Mouse (Mus musculus): ENCODE measurements around the gene Kif17.

Gene Kif17

GRCm38 (mm10) chr4:138250088-138250960 is at the start of gene Kif17, which contains the start of gene Sh2d5:
Gene Kif17, plus strand, starts transcription at chr4:138250435.
Gene Sh2d5, plus strand, starts transcription at chr4:138250403.
- Histone ChIP-seq H3K27me3 (ENCODE audit: control insufficient read depth, insufficient read depth, low read length, poor library complexity, severe bottlenecking) (no peaks in the 10 kb centered on the region), H3K36me3 (ENCODE audit: control insufficient read depth, insufficient read depth, low read length, poor library complexity, severe bottlenecking) (no peaks in the 10 kb centered on the region)
- DNase-seq (ENCODE audit: low read depth, low spot score) = peak; percentile 89

GRCm38 (mm10) chr4:138200769-138201168 is 49.5 kb upstream of the Kif17 start:
- DNase-seq (ENCODE audit: low read depth, low spot score) = no peak
- H3K27me3 ChIP-seq (ENCODE audit: control insufficient read depth, insufficient read depth, low read length, poor library complexity, severe bottlenecking) = no peaks in the 10 kb centered on the region

GRCm38 (mm10) chr4:138201696-138202095 is 48.5 kb upstream of the Kif17 start:
- H3K36me3 ChIP-seq (ENCODE audit: control insufficient read depth, insufficient read depth, low read length, poor library complexity, severe bottlenecking) = peaks cover 29% of the 10 kb centered on the region
- no peak for DNase-seq (ENCODE audit: low read depth, low spot score)
- no peaks in the 10 kb centered on the region for H3K27me3 ChIP-seq (ENCODE audit: control insufficient read depth, insufficient read depth, low read length, poor library complexity, severe bottlenecking)

More at GRCm38 (mm10) chr4:138200769-138201168, 49.5 kb upstream of the Kif17 start:
- H3K36me3 ChIP-seq (ENCODE audit: control insufficient read depth, insufficient read depth, low read length, poor library complexity, severe bottlenecking) = peaks cover 26% of the 10 kb centered on the region

- H3K27me3 ChIP-seq (ENCODE audit: control insufficient read depth, insufficient read depth, low read length, poor library complexity, severe bottlenecking) = no peaks in the 10 kb centered on the region
- DNase-seq (ENCODE audit: low read depth, low spot score) = no peak
- peaks cover 12% of the 10 kb centered on the region for H3K36me3 ChIP-seq (ENCODE audit: control insufficient read depth, insufficient read depth, low read length, poor library complexity, severe bottlenecking)
Measured at GRCm38 (mm10) chr4:138210116-138210515, 40.1 kb upstream of the Kif17 start.

GRCm38 (mm10) chr4:138213861-138214260 is 36.4 kb upstream of the Kif17 start:
- no peak for DNase-seq (ENCODE audit: low read depth, low spot score)
- H3K36me3 ChIP-seq (ENCODE audit: control insufficient read depth, insufficient read depth, low read length, poor library complexity, severe bottlenecking) = no peaks in the 10 kb centered on the region
- H3K27me3 ChIP-seq (ENCODE audit: control insufficient read depth, insufficient read depth, low read length, poor library complexity, severe bottlenecking) = no peaks in the 10 kb centered on the region

GRCm38 (mm10) chr4:138215671-138216199 is 34.5 kb upstream of the Kif17 start:
- no peak for DNase-seq (ENCODE audit: low read depth, low spot score)
- Histone ChIP-seq H3K36me3 (ENCODE audit: control insufficient read depth, insufficient read depth, low read length, poor library complexity, severe bottlenecking) (no peaks in the 10 kb centered on the region), H3K27me3 (ENCODE audit: control insufficient read depth, insufficient read depth, low read length, poor library complexity, severe bottlenecking) (no peaks in the 10 kb centered on the region)

GRCm38 (mm10) chr4:138216200-138216890 is 33.9 kb upstream of the Kif17 start, which contains the start of gene Hp1bp3:
Gene Hp1bp3, plus strand, starts transcription at chr4:138216296.
- no peaks in the 10 kb centered on the region for H3K27me3 ChIP-seq (ENCODE audit: control insufficient read depth, insufficient read depth, low read length, poor library complexity, severe bottlenecking)
- DNase-seq (ENCODE audit: low read depth, low spot score) = peak; percentile 73
- no peaks in the 10 kb centered on the region for H3K36me3 ChIP-seq (ENCODE audit: control insufficient read depth, insufficient read depth, low read length, poor library complexity, severe bottlenecking)

- peak; percentile 99 for DNase-seq (ENCODE audit: low read depth, low spot score)
- Histone ChIP-seq H3K27me3 (ENCODE audit: control insufficient read depth, insufficient read depth, low read length, poor library complexity, severe bottlenecking) (no peaks in the 10 kb centered on the region), H3K36me3 (ENCODE audit: control insufficient read depth, insufficient read depth, low read length, poor library complexity, severe bottlenecking) (no peaks in the 10 kb centered on the region)
Measured at GRCm38 (mm10) chr4:138216891-138217392, 33.3 kb upstream of the Kif17 start.

GRCm38 (mm10) chr4:138217441-138217840 is 32.8 kb upstream of the Kif17 start:
- H3K27me3 ChIP-seq (ENCODE audit: control insufficient read depth, insufficient read depth, low read length, poor library complexity, severe bottlenecking) = no peaks in the 10 kb centered on the region
- DNase-seq (ENCODE audit: low read depth, low spot score) = no peak
- peaks cover 2% of the 10 kb centered on the region; the same call in 1 of the 2 replicates for H3K36me3 ChIP-seq (ENCODE audit: control insufficient read depth, insufficient read depth, low read length, poor library complexity, severe bottlenecking)

GRCm38 (mm10) chr4:138217951-138218685 is 32.1 kb upstream of the Kif17 start:
- DNase-seq (ENCODE audit: low read depth, low spot score) = no peak
- Histone ChIP-seq H3K36me3 (ENCODE audit: control insufficient read depth, insufficient read depth, low read length, poor library complexity, severe bottlenecking) (peaks cover 4% of the 10 kb centered on the region; the same call in 1 of the 2 replicates), H3K27me3 (ENCODE audit: control insufficient read depth, insufficient read depth, low read length, poor library complexity, severe bottlenecking) (no peaks in the 10 kb centered on the region)

GRCm38 (mm10) chr4:138219331-138219730 is 30.9 kb upstream of the Kif17 start:
- Histone ChIP-seq H3K27me3 (ENCODE audit: control insufficient read depth, insufficient read depth, low read length, poor library complexity, severe bottlenecking) (no peaks in the 10 kb centered on the region), H3K36me3 (ENCODE audit: control insufficient read depth, insufficient read depth, low read length, poor library complexity, severe bottlenecking) (peaks cover 10% of the 10 kb centered on the region; the same call in 1 of the 2 replicates)
- DNase-seq (ENCODE audit: low read depth, low spot score) = no peak

- Histone ChIP-seq H3K36me3 (ENCODE audit: control insufficient read depth, insufficient read depth, low read length, poor library complexity, severe bottlenecking) (peaks cover 12% of the 10 kb centered on the region; the same call in 1 of the 2 replicates), H3K27me3 (ENCODE audit: control insufficient read depth, insufficient read depth, low read length, poor library complexity, severe bottlenecking) (no peaks in the 10 kb centered on the region)
- no peak for DNase-seq (ENCODE audit: low read depth, low spot score)
Measured at GRCm38 (mm10) chr4:138220761-138221160, 29.5 kb upstream of the Kif17 start.

GRCm38 (mm10) chr4:138221406-138221805 is 28.8 kb upstream of the Kif17 start:
- Histone ChIP-seq H3K36me3 (ENCODE audit: control insufficient read depth, insufficient read depth, low read length, poor library complexity, severe bottlenecking) (peaks cover 15% of the 10 kb centered on the region; the same call in 1 of the 2 replicates), H3K27me3 (ENCODE audit: control insufficient read depth, insufficient read depth, low read length, poor library complexity, severe bottlenecking) (no peaks in the 10 kb centered on the region)
- DNase-seq (ENCODE audit: low read depth, low spot score) = no peak

GRCm38 (mm10) chr4:138222396-138222795 is 27.8 kb upstream of the Kif17 start:
- DNase-seq (ENCODE audit: low read depth, low spot score) = no peak
- no peaks in the 10 kb centered on the region for H3K27me3 ChIP-seq (ENCODE audit: control insufficient read depth, insufficient read depth, low read length, poor library complexity, severe bottlenecking)

More at GRCm38 (mm10) chr4:138222396-138222795, 27.8 kb upstream of the Kif17 start:
- H3K36me3 ChIP-seq (ENCODE audit: control insufficient read depth, insufficient read depth, low read length, poor library complexity, severe bottlenecking) = peaks cover 21% of the 10 kb centered on the region

All from splenic B cell, adult 2 months (primary cell).